Mouse (Mus musculus): ENCODE measurements around the gene Olfr472. TPM values are rescaled to one million over a fixed set of nuclear protein-coding genes. Genes with fewer than 3 reads are reported as not detected.

Gene Olfr472
- polyA plus RNA-seq (2021; fragmentation: Nextera tagmentation), result not detected in 2 replicates
- long read RNA-seq, experiment 1, result 0 reads
- long read RNA-seq, experiment 2, result 0 reads

GRCm38 (mm10) chr7:107897602-107898001 lies at the start of gene Olfr472:
Olfr472 (plus strand) TSS chr7:107897902.

GRCm38 (mm10) chr7:107930146-107930545 lies 32.4 kb downstream of the Olfr472 start, which contains the start of gene Olfr473:
Olfr473 (plus strand) TSS chr7:107930446.

GRCm38 (mm10) chr7:107954343-107954742 lies 56.6 kb downstream of the Olfr472 start, which contains the start of gene Olfr474:
Olfr474 (plus strand) TSS chr7:107954643.

Other genes with a start within 250 kb of the Olfr472 start
- 0.15 and 0.45 TPM in 2 replicates for gene Cyb5r2, start 139.9 kb upstream of the Olfr472 start, polyA plus RNA-seq (2021; fragmentation: Nextera tagmentation)
- not detected in 2 replicates for gene Ovch2, start 96.7 kb upstream of the Olfr472 start, polyA plus RNA-seq (2021; fragmentation: Nextera tagmentation)
- not detected in 2 replicates for gene Olfr467, start 85.6 kb upstream of the Olfr472 start, polyA plus RNA-seq (2021; fragmentation: Nextera tagmentation)
- gene Olfr469, start 72.4 kb upstream of the Olfr472 start, polyA plus RNA-seq (2021; fragmentation: Nextera tagmentation), result not detected in 2 replicates
- gene Olfr470, start 50.4 kb upstream of the Olfr472 start, polyA plus RNA-seq (2021; fragmentation: Nextera tagmentation), result not detected in 2 replicates
- not detected in 2 replicates for gene Olfr473, start 32.5 kb downstream of the Olfr472 start, polyA plus RNA-seq (2021; fragmentation: Nextera tagmentation)
- gene Olfr474, start 56.7 kb downstream of the Olfr472 start, polyA plus RNA-seq (2021; fragmentation: Nextera tagmentation), result not detected in 2 replicates
- not detected in 2 replicates for gene Olfr476, start 66.9 kb downstream of the Olfr472 start, polyA plus RNA-seq (2021; fragmentation: Nextera tagmentation)
- gene Olfr477, start 88.8 kb downstream of the Olfr472 start, polyA plus RNA-seq (2021; fragmentation: Nextera tagmentation), result not detected in 2 replicates
- not detected in 2 replicates for gene Olfr478, start 136.1 kb downstream of the Olfr472 start, polyA plus RNA-seq (2021; fragmentation: Nextera tagmentation)
- gene Olfr479, start 152.8 kb downstream of the Olfr472 start, polyA plus RNA-seq (2021; fragmentation: Nextera tagmentation), result not detected in 2 replicates
- not detected in 2 replicates for gene Olfr480, start 169.4 kb downstream of the Olfr472 start, polyA plus RNA-seq (2021; fragmentation: Nextera tagmentation)
- not detected in 2 replicates for gene Olfr481, start 182.0 kb downstream of the Olfr472 start, polyA plus RNA-seq (2021; fragmentation: Nextera tagmentation)
- not detected in 2 replicates for gene Olfr482, start 199.7 kb downstream of the Olfr472 start, polyA plus RNA-seq (2021; fragmentation: Nextera tagmentation)
- not detected in 2 replicates for gene Olfr483, start 202.9 kb downstream of the Olfr472 start, polyA plus RNA-seq (2021; fragmentation: Nextera tagmentation)
- gene Olfr484, start 229.5 kb downstream of the Olfr472 start, polyA plus RNA-seq (2021; fragmentation: Nextera tagmentation), result not detected in 2 replicates

Measured in layer of hippocampus, adult 6 months (tissue).